Mouse (Mus musculus): ENCODE data around the gene Triap1. TPM values are rescaled to one million over a fixed set of nuclear protein-coding genes. Genes with fewer than 3 reads are reported as not detected.
A peak's percentile ranks its signal among the peaks of the same experiment; 100 is the strongest.
"Not testable (repeated sequence)": the region's sequence is repeated elsewhere in the genome, so short reads cannot be mapped to it uniquely, and the experiment has no call there.

Triap1 gene
- 10 to 100 TPM; 12.4 to 15.2 TPM for total RNA-seq (2021)
- long read RNA-seq, experiment 1, transcript Triap1-201 (2 exons, 1,088 nt), result major isoform, 11 of 12 reads
- long read RNA-seq, experiment 1, partial matches to known transcripts, result 0 of 12 reads
- long read RNA-seq, experiment 1, other reads (novel, unspliced or antisense), result 1 of 12 reads
- long read RNA-seq, experiment 2, transcript Triap1-201 (2 exons, 1,088 nt), result major isoform, 18 of 18 reads
- long read RNA-seq, experiment 2, partial matches to known transcripts, result 0 of 18 reads
- long read RNA-seq, experiment 2, other reads (novel, unspliced or antisense), result 0 of 18 reads

- intact Hi-C loops (cut with DNase I; ENCODE audit: low total_unique reads), result no loop called here
- DNase-seq, result peak; percentile 90
Observed at GRCm38 (mm10) chr5:115340577-115341313, at the start of gene Triap1, which contains the start of gene Gatc. Gene Triap1, plus strand, starts transcription at chr5:115341225. Gene Gatc, minus strand, starts transcription at chr5:115341178.

GRCm38 (mm10) chr5:115294173-115294572 lies 46.9 kb upstream of the Triap1 start:
- no peak for DNase-seq
- intact Hi-C loops (cut with DNase I; ENCODE audit: low total_unique reads), result no loop called here

GRCm38 (mm10) chr5:115296347-115296746 lies 44.7 kb upstream of the Triap1 start:
- no peak for DNase-seq
- intact Hi-C loops (cut with DNase I; ENCODE audit: low total_unique reads), result no loop called here

DNA sequence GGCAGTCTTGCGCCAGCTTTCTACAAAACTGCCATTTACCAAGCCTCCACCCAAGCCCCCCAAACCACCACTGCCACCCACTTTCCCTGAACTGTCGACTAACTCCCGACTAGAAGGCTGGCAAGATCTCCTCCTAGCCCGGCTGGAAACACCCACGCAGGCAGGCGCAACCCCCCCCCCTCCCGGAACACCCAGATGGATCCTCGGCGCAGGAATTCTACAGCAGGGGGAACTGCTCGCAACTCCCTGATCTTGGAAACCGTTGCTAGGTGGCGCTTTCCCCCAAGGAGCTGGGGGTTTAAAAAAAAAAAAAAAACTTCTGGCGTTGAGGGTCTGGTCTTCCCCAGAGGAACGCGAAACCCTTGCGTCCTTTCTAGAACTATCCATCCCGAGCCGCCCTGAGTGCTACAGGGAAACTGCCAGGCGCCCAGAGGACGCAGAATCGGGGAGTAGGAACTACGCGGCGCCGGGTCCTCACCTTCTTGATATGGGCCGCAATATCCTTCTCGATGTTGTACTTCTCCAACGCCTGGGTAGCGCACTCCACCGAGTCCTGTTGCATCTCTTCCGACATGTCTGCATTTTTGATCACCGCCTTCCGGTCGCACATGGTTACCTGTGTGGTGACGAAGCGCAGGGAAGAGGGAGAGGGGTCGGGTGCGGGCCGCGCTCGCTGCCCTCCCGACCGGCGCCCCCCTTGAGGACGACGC lies 40.8 kb upstream of the Triap1 start:
- peak; percentile 58 for DNase-seq
- intact Hi-C loops (cut with DNase I; ENCODE audit: low total_unique reads), result loop anchor here (5.0 kb wide), 1 partner anchor 47 kb away; the partner anchor contains the start of gene Cox6a1

GRCm38 (mm10) chr5:115300792-115301614 lies 40.0 kb upstream of the Triap1 start, which contains the start of gene Dynll1:
Gene Dynll1, minus strand, starts transcription at chr5:115300999.
- DNase-seq, result peak; percentile 98
- intact Hi-C loops (cut with DNase I; ENCODE audit: low total_unique reads), result loop anchor here (5.0 kb wide), 1 partner anchor 46 kb away; the partner anchor contains the start of gene Cox6a1

GRCm38 (mm10) chr5:115301615-115302014 lies 39.4 kb upstream of the Triap1 start:
- intact Hi-C loops (cut with DNase I; ENCODE audit: low total_unique reads), result loop anchor here (5.0 kb wide), 1 partner anchor 46 kb away; the partner anchor contains the start of gene Cox6a1
- no peak for DNase-seq

DNA sequence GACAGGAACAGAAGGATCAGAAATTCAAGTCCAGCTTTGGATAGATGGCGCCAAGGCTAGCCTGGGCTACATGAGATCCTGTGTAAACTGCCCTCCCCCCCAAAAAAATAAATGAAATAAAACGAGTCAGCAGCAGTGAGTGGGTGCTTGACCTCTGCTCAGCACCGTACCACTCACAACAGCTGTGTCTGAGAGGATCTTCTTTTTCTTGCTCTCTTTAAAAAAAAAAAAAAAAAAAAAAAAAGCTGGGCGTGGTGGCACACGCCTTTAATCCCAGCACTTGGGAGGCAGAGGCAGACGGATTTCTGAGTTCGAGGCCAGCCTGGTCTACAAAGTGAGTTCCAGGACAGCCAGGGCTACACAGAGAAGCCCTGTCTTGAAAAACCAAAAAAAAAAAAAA lies 38.8 kb upstream of the Triap1 start:
- intact Hi-C loops (cut with DNase I; ENCODE audit: low total_unique reads), result loop anchor here (5.0 kb wide), 1 partner anchor 45 kb away; the partner anchor contains the start of gene Cox6a1

DNA sequence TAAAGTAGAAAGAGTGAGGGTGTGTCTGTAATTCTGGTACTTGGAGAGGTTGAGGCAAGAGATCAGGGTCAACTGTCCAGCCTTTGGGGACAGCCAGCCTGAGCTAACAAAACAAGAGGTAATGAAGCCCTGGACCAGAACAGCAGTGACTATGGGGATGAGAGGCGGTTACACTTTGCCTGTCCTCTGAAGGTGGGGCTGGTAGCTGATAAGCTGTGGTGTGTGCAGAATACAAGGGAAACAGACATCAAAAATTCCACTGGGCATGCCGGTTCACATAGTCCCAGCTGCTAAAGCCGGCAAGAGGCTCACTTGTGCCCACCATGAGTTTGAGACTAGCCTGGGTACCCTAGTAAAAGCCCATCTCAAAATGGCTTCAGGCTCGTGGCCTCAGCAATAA lies 28.7 kb upstream of the Triap1 start:
- intact Hi-C loops (cut with DNase I; ENCODE audit: low total_unique reads), result no loop called here
- DNase-seq, result no peak

More for the DNA sequence above, 38.8 kb upstream of the Triap1 start:
- DNase-seq, result not testable (repeated sequence)

DNA sequence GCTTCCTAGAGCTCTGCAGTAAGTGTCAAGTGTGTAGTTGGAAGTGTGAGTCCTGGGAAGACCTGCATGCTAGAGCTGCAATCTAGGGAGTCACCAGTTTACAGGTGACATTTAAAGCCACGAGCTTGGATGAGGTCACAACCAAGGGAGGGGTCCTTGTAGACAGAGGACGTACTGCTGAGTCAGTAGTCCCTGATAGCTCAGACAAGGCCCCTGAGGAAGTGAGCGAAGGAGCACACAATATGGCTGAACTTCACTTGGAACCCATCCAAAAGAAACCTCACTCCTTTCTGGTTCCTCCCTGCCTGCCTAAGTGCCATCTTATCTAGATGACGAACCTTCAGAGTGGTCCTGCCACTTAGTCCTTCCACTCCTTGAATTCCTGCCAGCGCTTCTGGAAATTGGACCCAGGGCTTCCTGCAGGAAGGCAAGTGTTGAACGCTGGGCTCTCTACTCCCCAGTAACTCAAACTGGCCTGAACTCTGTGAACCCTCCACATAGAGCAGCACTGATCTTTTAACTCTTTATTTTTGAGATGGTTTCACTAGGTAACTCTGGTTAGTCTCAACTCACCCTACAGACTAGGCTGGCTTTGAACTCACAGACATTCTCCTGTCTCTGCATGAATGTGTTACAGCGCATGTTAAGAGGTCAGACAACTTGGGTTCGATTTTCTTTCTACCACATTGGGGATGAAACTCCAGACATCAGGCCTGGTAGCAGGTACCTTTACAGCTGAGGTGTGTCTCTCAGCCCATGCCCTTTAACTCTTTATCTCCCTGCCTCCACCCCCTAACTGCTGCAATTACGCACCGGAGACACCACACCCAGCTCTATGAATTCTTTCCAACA lies 28.0 kb upstream of the Triap1 start:
- intact Hi-C loops (cut with DNase I; ENCODE audit: low total_unique reads), result no loop called here
- no peak for DNase-seq

- intact Hi-C loops (cut with DNase I; ENCODE audit: low total_unique reads), result no loop called here
- no peak for DNase-seq
Observed at GRCm38 (mm10) chr5:115313668-115313943, 27.4 kb upstream of the Triap1 start.

DNA sequence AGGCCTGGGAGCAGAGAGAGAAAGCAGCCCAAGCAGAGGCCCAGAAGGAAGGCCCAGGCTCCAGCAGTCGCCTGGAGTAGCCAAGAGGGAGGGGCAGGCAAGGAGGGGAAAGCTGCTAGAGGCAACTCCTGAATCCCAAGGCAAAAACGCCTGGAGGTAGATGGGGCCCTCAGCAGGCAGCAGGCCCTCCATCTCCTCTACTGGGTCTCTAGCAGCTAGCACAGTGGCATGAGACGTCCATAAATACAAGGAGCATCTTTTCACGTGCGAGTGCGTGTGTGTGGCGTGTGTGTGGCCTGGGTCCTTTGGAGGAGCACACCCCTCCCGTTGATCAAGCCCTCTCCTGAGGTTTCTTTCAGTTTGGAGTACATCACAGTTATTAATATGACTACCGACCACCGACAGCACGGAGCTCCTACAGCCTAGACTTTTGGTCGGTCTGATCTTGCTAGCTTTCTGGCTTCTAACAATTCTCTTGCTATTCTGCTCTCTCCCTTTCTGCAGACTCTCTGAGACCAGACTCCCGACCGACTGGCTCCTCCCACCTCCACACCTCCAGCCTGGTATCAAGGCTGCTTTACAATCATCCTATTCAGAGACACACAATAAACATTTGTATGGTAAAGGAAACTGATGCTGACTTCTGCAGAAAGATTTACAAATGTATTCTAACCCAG lies 23.9 kb upstream of the Triap1 start:
- DNase-seq, result peak; percentile 18
- intact Hi-C loops (cut with DNase I; ENCODE audit: low total_unique reads), result no loop called here

GRCm38 (mm10) chr5:115317645-115318328 lies 23.2 kb upstream of the Triap1 start:
- intact Hi-C loops (cut with DNase I; ENCODE audit: low total_unique reads), result no loop called here
- no peak for DNase-seq

DNA sequence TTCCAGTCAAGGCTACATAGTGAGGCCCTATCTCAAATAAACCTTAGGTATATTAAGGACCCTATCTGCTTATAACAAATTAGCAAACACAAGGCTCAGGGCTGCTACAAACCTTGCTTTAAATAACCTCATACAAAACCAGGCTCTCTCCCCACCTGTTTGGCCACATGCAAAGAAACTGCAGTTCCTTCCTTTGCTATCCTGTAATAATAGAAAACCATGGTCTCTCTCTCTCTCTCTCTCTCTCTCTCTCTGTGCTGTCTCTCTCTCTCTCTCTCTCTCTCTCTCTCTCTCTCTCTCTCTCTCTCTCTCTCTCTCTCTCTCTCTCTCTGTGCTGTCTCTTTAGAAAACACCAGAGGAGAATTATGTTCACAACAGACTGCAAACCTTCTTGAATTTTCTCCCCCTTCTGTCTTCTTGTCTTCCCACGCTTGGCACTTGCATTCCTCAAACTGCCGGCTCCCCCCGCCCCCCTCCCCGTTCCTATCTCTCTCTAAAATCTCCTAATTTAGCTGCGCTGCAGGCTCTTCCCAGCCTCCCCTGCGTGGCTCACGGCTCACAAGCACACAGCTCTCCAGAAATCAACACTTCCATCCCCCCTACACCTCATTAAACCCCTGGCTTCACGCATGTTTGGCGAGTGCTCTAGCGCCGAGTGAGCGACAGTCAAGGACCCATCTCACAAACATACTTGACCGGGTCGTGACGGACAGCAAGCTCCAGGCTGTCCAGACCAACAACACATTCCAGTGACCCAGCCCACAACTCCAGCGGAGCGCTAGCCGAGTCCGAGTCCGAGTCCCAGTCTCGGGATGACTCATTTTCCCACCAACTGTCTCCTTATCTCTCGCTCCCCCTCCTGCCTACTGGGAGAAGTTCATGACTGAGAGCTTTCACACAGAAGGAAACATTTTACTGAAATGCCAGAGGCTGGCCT lies 21.8 kb upstream of the Triap1 start:
- DNase-seq, result peak; percentile 81
- intact Hi-C loops (cut with DNase I; ENCODE audit: low total_unique reads), result no loop called here

- intact Hi-C loops (cut with DNase I; ENCODE audit: low total_unique reads), result no loop called here
- DNase-seq, result no peak
Observed at GRCm38 (mm10) chr5:115326256-115326831, 14.7 kb upstream of the Triap1 start.

DNA sequence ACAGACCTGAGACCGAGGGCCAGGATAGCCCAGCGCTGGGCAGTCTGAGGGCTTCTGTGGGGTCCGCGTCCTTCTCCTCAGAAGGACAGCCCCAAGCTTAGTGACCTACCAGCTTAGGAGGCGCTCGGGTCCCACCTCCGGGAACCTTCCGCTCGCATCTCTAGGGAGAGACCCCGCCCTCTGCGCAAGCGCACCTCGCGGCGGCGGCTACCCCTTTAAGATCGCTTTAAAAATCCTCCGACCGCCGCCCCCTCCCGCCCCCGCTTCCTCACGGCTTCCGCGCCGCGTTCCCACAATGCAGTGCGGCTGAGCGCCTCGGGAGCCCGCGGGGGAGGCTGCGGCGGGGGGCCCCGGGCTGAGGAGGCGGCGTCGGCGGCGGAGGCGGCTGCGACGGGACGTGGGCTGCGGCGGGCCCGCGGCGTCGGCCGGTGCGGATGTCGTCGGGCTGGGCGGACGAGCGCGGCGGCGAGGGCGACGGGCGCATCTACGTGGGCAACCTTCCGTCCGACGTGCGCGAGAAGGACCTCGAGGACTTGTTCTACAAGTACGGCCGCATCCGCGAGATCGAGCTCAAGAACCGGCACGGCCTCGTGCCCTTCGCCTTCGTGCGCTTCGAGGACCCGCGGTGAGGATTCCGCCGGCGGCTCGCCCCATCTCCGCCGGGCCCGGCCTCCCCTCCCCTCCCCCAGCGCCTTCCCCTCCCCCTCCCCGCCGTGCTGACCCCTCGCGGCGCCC lies 14.0 kb upstream of the Triap1 start, which contains the start of gene Srsf9:
Gene Srsf9, plus strand, starts transcription at position 303 of the 735 bp plus-strand sequence.
- intact Hi-C loops (cut with DNase I; ENCODE audit: low total_unique reads), result no loop called here
- DNase-seq, result peak; percentile 96

All from gastrocnemius, postnatal 14 days (tissue).